Mouse (Mus musculus): ENCODE measurements around the gene Fbxw2. TPM values are rescaled to one million over a fixed set of nuclear protein-coding genes. Genes with fewer than 3 reads are reported as not detected.
A peak's percentile ranks its signal among the peaks of the same experiment; 100 is the strongest.
"Not testable (repeated sequence)": the region's sequence is repeated elsewhere in the genome, so short reads cannot be mapped to it uniquely, and the experiment has no call there.

The Fbxw2 gene
- total RNA-seq, 2 experiments from 2014 or later: 86.8 to 100 TPM

- H3K4me3 ChIP-seq; intact Hi-C loops (cut with DNase I); H3K27ac ChIP-seq; DNase-seq (ENCODE audit: extremely low spot score in 1 of 2, low spot score in 2 of 2): not testable (repeated sequence)
- peak; percentile 19 for TF ChIP-seq CTCF (IDR thresholded peaks at IDR 0.05)
These were observed 14.0 kb upstream of the Fbxw2 start for GRCm38 (mm10) chr2:34840143-34840542.

GRCm38 (mm10) chr2:34835669-34836068 lies 9.6 kb upstream of the Fbxw2 start:
- no peak for DNase-seq (ENCODE audit: extremely low spot score in 1 of 2, low spot score in 2 of 2)
- Histone ChIP-seq H3K27ac (no peak overlapping the region), H3K4me3 (no peak overlapping the region)
- TF ChIP-seq CTCF (IDR thresholded peaks at IDR 0.05): no peak
- intact Hi-C loops (cut with DNase I): no loop called here

- TF ChIP-seq CTCF (IDR thresholded peaks at IDR 0.05): no peak
- DNase-seq (ENCODE audit: extremely low spot score in 1 of 2, low spot score in 2 of 2): no peak
- Histone ChIP-seq H3K27ac (no peak overlapping the region), H3K4me3 (no peak overlapping the region)
- intact Hi-C loops (cut with DNase I): no loop called here
These were observed 7.5 kb upstream of the Fbxw2 start for GRCm38 (mm10) chr2:34833624-34834023.

GRCm38 (mm10) chr2:34832766-34833457 lies 6.8 kb upstream of the Fbxw2 start, which contains the start of gene Gm34653:
Gene Gm34653 (plus strand): TSS chr2:34833007.
- intact Hi-C loops (cut with DNase I); H3K4me3 ChIP-seq; H3K27ac ChIP-seq; DNase-seq (ENCODE audit: extremely low spot score in 1 of 2, low spot score in 2 of 2): not testable (repeated sequence)

- H3K27ac ChIP-seq; intact Hi-C loops (cut with DNase I); H3K4me3 ChIP-seq; DNase-seq (ENCODE audit: extremely low spot score in 1 of 2, low spot score in 2 of 2): not testable (repeated sequence)
These were observed 4.0 kb upstream of the Fbxw2 start for GRCm38 (mm10) chr2:34830066-34830465.

- intact Hi-C loops (cut with DNase I): loop anchor here (5.0 kb wide), 1 partner anchor 279 kb away; the partner anchor contains the start of gene Cntrl
- H3K4me3 ChIP-seq: no peak overlapping the region
- TF ChIP-seq CTCF (IDR thresholded peaks at IDR 0.05): no peak
- H3K27ac ChIP-seq: no peak overlapping the region
- DNase-seq (ENCODE audit: extremely low spot score in 1 of 2, low spot score in 2 of 2): no peak
These were observed 1.9 kb upstream of the Fbxw2 start for GRCm38 (mm10) chr2:34828026-34828425.

- Histone ChIP-seq H3K27ac (no peak overlapping the region), H3K4me3 (no peak overlapping the region)
- no peak for DNase-seq (ENCODE audit: extremely low spot score in 1 of 2, low spot score in 2 of 2)
- no peak for TF ChIP-seq CTCF (IDR thresholded peaks at IDR 0.05)
- intact Hi-C loops (cut with DNase I): loop anchor here (2.0 to 5.0 kb wide), 3 partner anchors 43 to 280 kb away; partner anchors contain the start of gene Cntrl
These were observed 1.5 kb upstream of the Fbxw2 start for GRCm38 (mm10) chr2:34827591-34827990.

GRCm38 (mm10) chr2:34826460-34827231 lies 535 bp upstream of the Fbxw2 start:
- intact Hi-C loops (cut with DNase I): loop anchor here (2.0 to 5.0 kb wide), 3 partner anchors 44 to 281 kb away; partner anchors contain the start of gene Cntrl
- no peak for DNase-seq (ENCODE audit: extremely low spot score in 1 of 2, low spot score in 2 of 2)

GRCm38 (mm10) chr2:34818492-34818891 lies 7.6 kb downstream of the Fbxw2 start:
- no peak for TF ChIP-seq CTCF (IDR thresholded peaks at IDR 0.05)
- Histone ChIP-seq H3K27ac (no peak overlapping the region), H3K4me3 (no peak overlapping the region)
- no peak for DNase-seq (ENCODE audit: extremely low spot score in 1 of 2, low spot score in 2 of 2)
- intact Hi-C loops (cut with DNase I): no loop called here

More at GRCm38 (mm10) chr2:34826460-34827231, 535 bp upstream of the Fbxw2 start:
- peak overlapping the region; percentile 93 for H3K27ac ChIP-seq
- H3K4me3 ChIP-seq: peak overlapping the region; percentile 85
- no peak for TF ChIP-seq CTCF (IDR thresholded peaks at IDR 0.05)

- H3K4me3 ChIP-seq; H3K27ac ChIP-seq; DNase-seq (ENCODE audit: extremely low spot score in 1 of 2, low spot score in 2 of 2); intact Hi-C loops (cut with DNase I): not testable (repeated sequence)
These were observed 10.2 kb downstream of the Fbxw2 start for GRCm38 (mm10) chr2:34815893-34816292.

- Histone ChIP-seq H3K4me3 (no peak overlapping the region), H3K27ac (no peak overlapping the region)
- DNase-seq (ENCODE audit: extremely low spot score in 1 of 2, low spot score in 2 of 2): no peak
- no peak for TF ChIP-seq CTCF (IDR thresholded peaks at IDR 0.05)
- intact Hi-C loops (cut with DNase I): no loop called here
These were observed 13.4 kb downstream of the Fbxw2 start for GRCm38 (mm10) chr2:34812706-34813105.

- Histone ChIP-seq H3K4me3 (no peak overlapping the region), H3K27ac (no peak overlapping the region)
- intact Hi-C loops (cut with DNase I): no loop called here
- no peak for TF ChIP-seq CTCF (IDR thresholded peaks at IDR 0.05)
- DNase-seq (ENCODE audit: extremely low spot score in 1 of 2, low spot score in 2 of 2): no peak
These were observed 15.3 kb downstream of the Fbxw2 start for GRCm38 (mm10) chr2:34810775-34811174.
